Mouse (Mus musculus): ENCODE measurements around the gene Il15. TPM values are rescaled to one million over a fixed set of nuclear protein-coding genes. Genes with fewer than 3 reads are reported as not detected.

Il15 gene
- polyA plus RNA-seq, 1 experiment from 2014 or later, result 10.2 TPM

- no peak for DNase-seq (ENCODE audit: low spot score)
These were observed 42.0 kb downstream of the Il15 start for GRCm38 (mm10) chr8:82361061-82361460.

GRCm38 (mm10) chr8:82356091-82356490, 46.9 kb downstream of the Il15 start:
- DNase-seq (ENCODE audit: low spot score), result no peak

DNA sequence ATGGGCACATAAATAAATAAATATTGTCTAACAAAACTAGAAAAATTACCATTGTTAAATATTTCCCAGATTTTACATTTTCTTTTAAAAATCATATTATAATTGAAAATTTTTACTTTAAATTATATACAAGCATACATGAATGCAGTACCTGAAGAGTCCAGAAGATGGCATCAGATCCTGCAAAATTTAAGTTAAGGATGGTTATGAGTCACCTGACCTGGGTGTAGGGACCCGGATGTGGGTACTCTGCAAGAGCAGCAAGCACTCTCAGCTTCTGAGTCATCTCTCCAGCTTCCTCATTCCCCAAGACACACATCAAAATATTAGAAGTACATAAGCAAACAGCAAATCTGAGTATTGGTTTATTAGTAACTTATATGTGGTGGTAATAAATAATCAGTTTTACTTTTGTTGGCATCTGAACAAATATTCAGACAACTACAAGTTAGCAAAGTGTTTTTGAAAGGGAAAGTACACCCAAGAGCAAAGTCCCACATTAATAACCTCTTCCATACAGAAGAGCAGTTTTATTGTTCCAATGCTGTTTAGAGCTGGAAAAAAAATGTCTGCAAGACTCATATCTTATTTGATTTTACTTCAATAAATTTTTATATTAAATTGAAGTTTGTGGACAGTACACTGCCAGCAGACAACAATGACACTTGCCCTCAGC, 51.6 kb downstream of the Il15 start:
- DNase-seq (ENCODE audit: low spot score), result peak; percentile 54

- no peak for DNase-seq (ENCODE audit: low spot score)
These were observed 53.7 kb downstream of the Il15 start for GRCm38 (mm10) chr8:82349299-82349698.

- DNase-seq (ENCODE audit: low spot score), result no peak
These were observed 56.5 kb downstream of the Il15 start for GRCm38 (mm10) chr8:82346485-82346884.

GRCm38 (mm10) chr8:82331675-82332234, 71.3 kb downstream of the Il15 start:
- DNase-seq (ENCODE audit: low spot score), result no peak

GRCm38 (mm10) chr8:82327986-82328652, 74.9 kb downstream of the Il15 start:
- DNase-seq (ENCODE audit: low spot score), result no peak

DNA sequence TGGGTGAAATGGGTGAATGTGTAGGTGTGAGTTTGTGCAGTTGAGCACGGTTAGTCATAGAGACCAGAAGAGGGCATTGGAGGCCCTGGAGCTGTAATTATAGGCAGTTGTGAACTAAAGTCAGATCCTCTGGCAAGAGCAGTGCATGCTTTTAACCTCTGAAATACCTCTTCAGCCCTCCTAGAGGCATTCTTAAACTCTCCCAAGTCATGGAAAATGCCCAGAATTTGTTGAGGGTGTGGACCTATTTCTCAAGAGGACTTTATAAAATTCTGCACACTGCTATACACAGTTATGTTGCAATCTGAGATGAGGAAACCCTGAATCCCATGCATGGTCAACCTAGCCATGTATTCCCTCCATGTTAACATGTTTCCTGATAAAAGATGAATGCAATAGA, 77.0 kb downstream of the Il15 start:
- DNase-seq (ENCODE audit: low spot score), result no peak

DNA sequence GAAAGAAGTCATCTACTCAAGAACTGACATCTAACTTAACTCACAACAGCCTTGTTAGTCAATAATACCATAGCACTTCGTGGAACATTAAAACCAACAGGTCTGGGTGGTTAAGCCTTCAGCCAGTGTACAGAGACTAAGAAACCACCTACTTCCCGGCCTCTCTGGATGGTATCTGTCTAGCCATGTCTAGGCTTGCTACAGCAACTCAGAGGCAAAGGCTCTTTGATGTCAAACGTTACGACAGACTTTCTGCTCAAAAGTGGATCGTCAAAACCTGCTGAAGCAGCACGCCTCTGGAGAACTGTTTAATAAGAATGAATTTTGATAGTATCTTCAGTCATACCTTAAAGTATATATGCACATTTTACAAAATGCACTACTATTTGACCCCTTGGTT, 77.4 kb downstream of the Il15 start:
- no peak for DNase-seq (ENCODE audit: low spot score)

GRCm38 (mm10) chr8:82317446-82317845, 85.6 kb downstream of the Il15 start:
- DNase-seq (ENCODE audit: low spot score), result no peak

GRCm38 (mm10) chr8:82306424-82306823, 96.6 kb downstream of the Il15 start:
- DNase-seq (ENCODE audit: low spot score), result no peak

GRCm38 (mm10) chr8:82296256-82296655, 106.8 kb downstream of the Il15 start:
- DNase-seq (ENCODE audit: low spot score), result no peak

- no peak for DNase-seq (ENCODE audit: low spot score)
These were observed 111.4 kb downstream of the Il15 start for GRCm38 (mm10) chr8:82291659-82292058.

DNA sequence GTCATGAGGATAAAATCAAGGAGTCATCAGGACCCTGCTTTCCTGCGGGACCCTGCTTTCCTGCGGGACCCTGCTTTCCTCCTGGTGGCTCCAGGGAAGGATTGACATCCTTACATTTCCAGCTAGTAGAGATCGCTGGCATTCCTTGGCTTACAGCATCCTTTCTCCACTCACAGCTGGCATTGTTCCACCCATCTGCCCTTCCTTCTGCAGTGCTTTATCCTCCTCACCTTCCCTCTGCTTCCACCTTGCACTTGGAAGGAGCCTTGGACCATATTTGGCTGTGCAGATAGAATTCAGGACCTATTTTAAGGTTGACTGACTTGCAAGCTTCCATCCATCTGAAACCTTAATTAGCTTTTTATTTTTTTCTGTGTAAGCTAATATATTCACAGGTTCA, 117.2 kb downstream of the Il15 start:
- DNase-seq (ENCODE audit: low spot score), result no peak

GRCm38 (mm10) chr8:82281995-82282394, 121.0 kb downstream of the Il15 start:
- DNase-seq (ENCODE audit: low spot score), result no peak

All from thymus, postnatal 0 days (tissue).